9 mouse cellular contexts compared by ENCODE assay signal in genomic region chr3:88629244-88629643, GRCm38 (mm10). TPM values are rescaled to one million over a fixed set of nuclear protein-coding genes. Genes with fewer than 3 reads are reported as not detected.
DNase-seq lines count a peak whose midpoint lies in the region; ATAC-seq and TF ChIP-seq lines count a peak whose summit lies in the region.
"Had no signal": no experiment of that assay in that cellular context is flagged by ENCODE, and none has a peak within 500 bp of the region (broad histone marks: within the 10 kb centered on the region; RNA-seq: fewer than 3 reads in every experiment).

No protein-coding gene starts in this region.

- peaks cover 5% of the 10 kb centered on the region for H3K36me3 ChIP-seq in kidney, adult 2 months (ENCODE audit: control insufficient read depth, insufficient read depth, low read length)
- peaks cover 51% of the 10 kb centered on the region for H3K36me3 ChIP-seq in embryonic facial prominence, embryonic 15.5 days
- peaks cover 70% of the 10 kb centered on the region for H3K36me3 ChIP-seq in midbrain, embryonic 13.5 days

- no peak overlapping the region for H3K9ac ChIP-seq in embryonic facial prominence, embryonic 15.5 days
- no peak overlapping the region for H3K9ac ChIP-seq in midbrain, embryonic 13.5 days (replicated peaks)

- no peak for TF ChIP-seq POLR2A in kidney, adult 2 months (IDR thresholded peaks at IDR 0.05; ENCODE audit: low read depth, low read length)

- no peak overlapping the region for H3K4me2 ChIP-seq in embryonic facial prominence, embryonic 15.5 days (replicated peaks)
- no peak overlapping the region for H3K4me2 ChIP-seq in midbrain, embryonic 13.5 days (replicated peaks)

- no peak for TF ChIP-seq CTCF in kidney, adult 2 months (conservative IDR thresholded peaks at IDR 0.05; ENCODE audit: insufficient read depth, insufficient read length, low read depth, low read length)

- H3K9me3 ChIP-seq in embryonic facial prominence, embryonic 15.5 days (replicated peaks) = no peaks in the 10 kb centered on the region
- no peaks in the 10 kb centered on the region for H3K9me3 ChIP-seq in midbrain, embryonic 13.5 days

- H3K4me1 ChIP-seq in kidney, adult 2 months (ENCODE audit: control insufficient read depth, insufficient read depth, low read length) = peaks cover 47% of the 10 kb centered on the region
- H3K4me1 ChIP-seq in embryonic facial prominence, embryonic 15.5 days = peaks cover 45% of the 10 kb centered on the region
- peaks cover 62% of the 10 kb centered on the region for H3K4me1 ChIP-seq in midbrain, embryonic 13.5 days (replicated peaks)

- 50% methylated on average over 13 of the region's 13 CpGs for WGBS in kidney, adult 2 months
- WGBS in embryonic facial prominence, embryonic 15.5 days = 50% methylated on average over 13 of the region's 13 CpGs
- 80% methylated on average over 13 of the region's 13 CpGs for WGBS in midbrain, embryonic 13.5 days

- ATAC-seq in embryonic facial prominence, embryonic 15.5 days (ENCODE audit: insufficient number of reproducible peaks, low FRiP score, low TSS enrichment, low read depth) = no peak
- no peak for ATAC-seq in monocyte, adult 5-6 weeks (replicated peaks; ENCODE audit: insufficient number of reproducible peaks, low FRiP score, low TSS enrichment, poor library complexity, severe bottlenecking)
- no peak for ATAC-seq in midbrain, embryonic 13.5 days
- ATAC-seq: midbrain, embryonic 16.5 days had no signal

- peak overlapping the region; percentile 18; the same call in 1 of the 2 replicates for H3K27ac ChIP-seq in kidney, adult 2 months (ENCODE audit: insufficient read depth, low read depth, low read length)
- peak overlapping the region; percentile 55; the same call in 1 of the 2 replicates for H3K27ac ChIP-seq in embryonic facial prominence, embryonic 15.5 days (replicated peaks)
- no peak overlapping the region for H3K27ac ChIP-seq in midbrain, embryonic 13.5 days

- no peak for DNase-seq in kidney, adult 2 months
- DNase-seq in kidney, adult 9 months = no peak
- DNase-seq in brain, adult 2 months (ENCODE audit: low read depth, low spot score) = peak; percentile 96
- peak; percentile 88 to 89 for DNase-seq in left cerebral cortex, adult 9 months (ENCODE audit: low spot score in 2 of 2)
- DNase-seq: kidney, adult 8-10 months had no signal

- no peak overlapping the region for H3K4me3 ChIP-seq in kidney, adult 2 months (ENCODE audit: insufficient read depth, low read depth, low read length)
- no peak overlapping the region for H3K4me3 ChIP-seq in embryonic facial prominence, embryonic 15.5 days (replicated peaks)
- no peak overlapping the region for H3K4me3 ChIP-seq in midbrain, embryonic 13.5 days (replicated peaks)

- H3K27me3 ChIP-seq in kidney, adult 2 months (replicated peaks; ENCODE audit: control insufficient read depth, insufficient read depth, low read length) = no peaks in the 10 kb centered on the region
- H3K27me3 ChIP-seq in embryonic facial prominence, embryonic 15.5 days = no peaks in the 10 kb centered on the region
- no peaks in the 10 kb centered on the region for H3K27me3 ChIP-seq in midbrain, embryonic 13.5 days

RNA-seq across cellular contexts. Expression of gene Arhgef2, which starts 23.5 kb away (rescaled TPM):
- 74.5 and 80.7 TPM in 2 replicates for polyA plus RNA-seq in kidney, adult 2 months (2012; rRNA removed)
- 96.6 and 97.9 TPM in 2 replicates for polyA plus RNA-seq in embryonic facial prominence, embryonic 15.5 days (2015; fragmentation: Nextera tagmentation; extraction: Ambion mirVana)
- total RNA-seq in monocyte, adult 5-6 weeks (2017) = 88.9 to 183 TPM (median 90.0 TPM) in 3 replicates
- 163 and 175 TPM in 2 replicates for polyA plus RNA-seq in midbrain, embryonic 13.5 days (2015; fragmentation: Nextera tagmentation; extraction: Ambion mirVana)

RNA-seq across cellular contexts. Expression of gene Rxfp4, which starts 23.7 kb away (rescaled TPM):
- polyA plus RNA-seq in kidney, adult 2 months (2012; rRNA removed) = 0.06 TPM in 1 of 2 replicates, not detected in the other
- not detected in 2 replicates for polyA plus RNA-seq in embryonic facial prominence, embryonic 15.5 days (2015; fragmentation: Nextera tagmentation; extraction: Ambion mirVana)
- total RNA-seq in monocyte, adult 5-6 weeks (2017) = not detected in 3 replicates
- polyA plus RNA-seq in midbrain, embryonic 13.5 days (2015; fragmentation: Nextera tagmentation; extraction: Ambion mirVana) = not detected in 2 replicates
- polyA plus RNA-seq: midbrain, embryonic 16.5 days had no signal

RNA-seq across cellular contexts. Expression of gene Ssr2, which starts 53.6 kb away (rescaled TPM):
- polyA plus RNA-seq in kidney, adult 2 months (2012; rRNA removed) = 180 and 193 TPM in 2 replicates
- polyA plus RNA-seq in embryonic facial prominence, embryonic 15.5 days (2015; fragmentation: Nextera tagmentation; extraction: Ambion mirVana) = 339 and 341 TPM in 2 replicates
- total RNA-seq in monocyte, adult 5-6 weeks (2017) = 23.2 to 70.0 TPM (median 35.5 TPM) in 3 replicates
- 142 and 148 TPM in 2 replicates for polyA plus RNA-seq in midbrain, embryonic 13.5 days (2015; fragmentation: Nextera tagmentation; extraction: Ambion mirVana)

RNA-seq across cellular contexts. Expression of gene Khdc4, which starts 56.4 kb away (rescaled TPM):
- 41.2 and 45.6 TPM in 2 replicates for polyA plus RNA-seq in kidney, adult 2 months (2012; rRNA removed)
- polyA plus RNA-seq in embryonic facial prominence, embryonic 15.5 days (2015; fragmentation: Nextera tagmentation; extraction: Ambion mirVana) = 78.6 and 91.4 TPM in 2 replicates
- total RNA-seq in monocyte, adult 5-6 weeks (2017) = 82.8 to 120 TPM (median 89.3 TPM) in 3 replicates
- 102 and 105 TPM in 2 replicates for polyA plus RNA-seq in midbrain, embryonic 13.5 days (2015; fragmentation: Nextera tagmentation; extraction: Ambion mirVana)

Comparison
In these comparisons a context has a peak if more than half of its experiments do, and no peak if none do; other contexts are left out.
1. DNase-seq: peak in brain, adult 2 months (single experiment) and left cerebral cortex, adult 9 months (2 of 2); none in kidney, adult 2 months (single experiment) and kidney, adult 9 months (single experiment).